Mouse (Mus musculus): ENCODE results near the gene Mcmbp. TPM values are rescaled to one million over a fixed set of nuclear protein-coding genes. Genes with fewer than 3 reads are reported as not detected.
"Not testable (repeated sequence)": the region's sequence is repeated elsewhere in the genome, so short reads cannot be mapped to it uniquely, and the experiment has no call there.

Mcmbp gene
- polyA plus RNA-seq, 1 experiment from 2014 or later, result 62.4 TPM

DNA sequence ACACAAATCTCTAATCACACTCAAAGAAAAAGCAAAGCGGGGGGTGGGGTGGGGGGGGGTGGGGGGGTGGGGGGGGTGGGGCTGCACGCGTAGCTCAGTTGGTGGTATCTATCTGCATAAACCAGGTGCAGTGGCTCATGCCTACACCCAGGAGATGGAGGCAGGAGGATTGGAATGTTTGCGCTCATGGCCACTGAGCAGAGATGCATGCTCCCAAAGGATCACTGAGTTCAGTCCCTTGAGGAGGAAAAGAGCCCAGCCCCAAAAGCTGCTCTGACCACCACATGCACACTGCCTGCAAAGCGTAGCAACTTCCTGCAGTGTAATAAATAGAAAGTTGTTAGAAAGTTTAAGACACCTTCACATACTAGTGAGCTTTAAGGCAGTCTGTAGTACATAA is 12.6 kb downstream of the Mcmbp start:
- no peak overlapping the region for H3K4me3 ChIP-seq (ENCODE audit: low read length)
- H3K9ac ChIP-seq (ENCODE audit: low read length), result no peak overlapping the region
- H3K36me3 ChIP-seq (ENCODE audit: control insufficient read depth, insufficient read depth, low read length), result peaks cover 7% of the 10 kb centered on the region
- ATAC-seq (ENCODE audit: low read depth), result no peak
- no peaks in the 10 kb centered on the region for H3K27me3 ChIP-seq (ENCODE audit: control insufficient read depth, insufficient read depth, low read depth, low read length)
- H3K27ac ChIP-seq (ENCODE audit: low read length), result no peak overlapping the region
- no peaks in the 10 kb centered on the region for H3K9me3 ChIP-seq (ENCODE audit: control insufficient read depth, low read length)
- 68% methylated on average over 5 of the region's 5 CpGs for WGBS
- peaks cover 18% of the 10 kb centered on the region for H3K4me1 ChIP-seq (replicated peaks; ENCODE audit: control insufficient read depth, insufficient read depth, low read length)
- no peak overlapping the region for H3K4me2 ChIP-seq (ENCODE audit: low read depth, low read length)

DNA sequence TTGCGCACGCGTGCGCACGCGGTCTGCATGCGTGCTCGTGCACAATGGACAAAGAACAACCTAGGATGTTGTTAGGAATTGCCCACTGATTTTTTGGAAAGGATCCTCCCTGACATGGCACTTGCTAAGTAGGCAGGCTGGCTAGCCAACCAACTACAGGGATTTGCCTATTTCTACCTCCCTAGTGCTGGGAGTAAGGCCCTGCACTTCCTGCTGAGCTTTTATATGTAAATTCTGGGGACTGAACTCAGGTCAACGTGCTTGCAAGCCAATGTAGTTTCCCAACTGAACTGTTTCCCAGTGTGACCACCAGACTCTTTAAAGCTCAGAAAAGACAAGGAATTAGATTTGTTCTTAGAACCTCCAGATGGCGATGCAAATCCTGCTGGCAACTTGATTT is 13.3 kb downstream of the Mcmbp start:
- Histone ChIP-seq H3K27me3 (ENCODE audit: control insufficient read depth, insufficient read depth, low read depth, low read length) (no peaks in the 10 kb centered on the region), H3K9me3 (ENCODE audit: control insufficient read depth, low read length) (no peaks in the 10 kb centered on the region), H3K9ac (ENCODE audit: low read length) (no peak overlapping the region), H3K36me3 (ENCODE audit: control insufficient read depth, insufficient read depth, low read length) (peaks cover 11% of the 10 kb centered on the region), H3K4me1 (replicated peaks; ENCODE audit: control insufficient read depth, insufficient read depth, low read length) (peaks cover 18% of the 10 kb centered on the region), H3K27ac (ENCODE audit: low read length) (no peak overlapping the region), H3K4me2 (ENCODE audit: low read depth, low read length) (no peak overlapping the region), H3K4me3 (ENCODE audit: low read length) (no peak overlapping the region)
- ATAC-seq (ENCODE audit: low read depth), result no peak
- WGBS, result 81% methylated on average over 10 of the region's 10 CpGs

DNA sequence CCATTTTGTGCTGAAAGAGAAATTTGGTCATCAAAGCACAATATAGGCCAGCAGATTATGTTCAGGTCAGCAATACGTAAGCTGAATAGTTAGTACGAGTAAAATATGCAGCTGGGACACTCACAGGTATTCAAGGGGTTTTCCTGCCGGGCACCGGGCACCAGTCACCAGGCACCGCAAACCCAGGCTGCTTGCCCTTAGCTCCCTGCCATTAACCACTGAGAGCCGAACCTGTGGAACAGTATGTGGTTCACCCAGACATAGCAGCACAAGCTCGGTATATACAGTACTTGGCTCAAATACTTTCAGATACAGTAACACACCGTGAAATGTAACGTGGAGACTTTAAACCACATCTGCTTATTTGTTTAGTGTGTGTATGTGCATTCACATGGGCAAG is 15.1 kb downstream of the Mcmbp start:
- no peaks in the 10 kb centered on the region for H3K27me3 ChIP-seq (ENCODE audit: control insufficient read depth, insufficient read depth, low read depth, low read length)
- H3K4me1 ChIP-seq (replicated peaks; ENCODE audit: control insufficient read depth, insufficient read depth, low read length), result peaks cover 14% of the 10 kb centered on the region
- peak overlapping the region; percentile 43 for H3K27ac ChIP-seq (ENCODE audit: low read length)
- H3K4me2 ChIP-seq (ENCODE audit: low read depth, low read length), result no peak overlapping the region
- ATAC-seq (ENCODE audit: low read depth), result peak; percentile 11; the same call in 1 of the 2 replicates
- peak overlapping the region; percentile 28; the same call in 1 of the 2 replicates for H3K9ac ChIP-seq (ENCODE audit: low read length)
- H3K36me3 ChIP-seq (ENCODE audit: control insufficient read depth, insufficient read depth, low read length), result peaks cover 11% of the 10 kb centered on the region
- WGBS, result 77% methylated on average over 9 of the region's 9 CpGs
- no peak overlapping the region for H3K4me3 ChIP-seq (ENCODE audit: low read length)
- H3K9me3 ChIP-seq (ENCODE audit: control insufficient read depth, low read length), result no peaks in the 10 kb centered on the region

DNA sequence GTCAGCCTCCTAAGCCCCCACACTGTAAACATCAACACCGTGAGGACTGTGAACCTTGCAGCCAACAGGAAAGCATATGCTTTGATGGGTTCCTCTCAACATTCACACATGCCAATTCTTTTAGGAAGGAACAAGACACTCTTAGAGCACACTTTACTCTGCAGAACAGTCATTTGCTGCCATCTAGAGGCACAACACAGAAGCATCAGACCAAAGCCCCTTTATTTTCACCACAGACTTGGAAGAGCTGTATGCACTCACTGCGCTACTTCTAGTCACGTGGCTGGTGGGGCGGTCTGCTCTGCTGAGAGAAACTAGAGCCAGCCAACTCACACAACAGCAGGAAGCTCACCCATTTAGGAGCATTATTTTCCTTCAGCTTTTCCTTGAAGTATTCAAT is 15.5 kb downstream of the Mcmbp start:
- no peaks in the 10 kb centered on the region for H3K9me3 ChIP-seq (ENCODE audit: control insufficient read depth, low read length)
- peaks cover 14% of the 10 kb centered on the region for H3K4me1 ChIP-seq (replicated peaks; ENCODE audit: control insufficient read depth, insufficient read depth, low read length)
- H3K4me2 ChIP-seq (ENCODE audit: low read depth, low read length), result no peak overlapping the region
- ATAC-seq (ENCODE audit: low read depth), result peak; percentile 96
- H3K27me3 ChIP-seq (ENCODE audit: control insufficient read depth, insufficient read depth, low read depth, low read length), result no peaks in the 10 kb centered on the region
- no peak overlapping the region for H3K4me3 ChIP-seq (ENCODE audit: low read length)
- H3K36me3 ChIP-seq (ENCODE audit: control insufficient read depth, insufficient read depth, low read length), result peaks cover 11% of the 10 kb centered on the region
- H3K27ac ChIP-seq (ENCODE audit: low read length), result peak overlapping the region; percentile 43
- WGBS, result 25% methylated on average over 4 of the region's 4 CpGs
- H3K9ac ChIP-seq (ENCODE audit: low read length), result peak overlapping the region; percentile 28; the same call in 1 of the 2 replicates

DNA sequence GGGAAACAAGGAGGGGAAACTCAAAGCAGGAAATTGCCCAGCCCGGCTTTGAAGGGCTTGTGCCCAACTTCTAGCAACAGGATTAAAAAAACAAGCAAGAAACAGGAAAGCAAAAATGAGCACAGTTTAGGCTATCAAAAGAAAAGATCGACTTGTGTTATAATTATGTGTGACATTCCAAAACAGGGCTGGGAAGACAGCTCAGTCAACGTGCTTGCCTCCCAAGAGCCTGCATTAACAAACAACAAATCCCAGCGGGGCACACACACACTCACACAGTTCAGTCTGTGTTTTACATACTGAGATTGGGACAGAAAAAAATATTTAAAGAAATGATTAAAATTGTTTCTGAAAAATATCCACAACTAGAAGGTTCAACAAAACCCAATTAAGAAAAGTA is 22.3 kb downstream of the Mcmbp start:
- Histone ChIP-seq H3K4me1 (replicated peaks; ENCODE audit: control insufficient read depth, insufficient read depth, low read length) (no peaks in the 10 kb centered on the region), H3K36me3 (ENCODE audit: control insufficient read depth, insufficient read depth, low read length) (peaks cover 34% of the 10 kb centered on the region), H3K9me3 (ENCODE audit: control insufficient read depth, low read length) (no peaks in the 10 kb centered on the region), H3K27me3 (ENCODE audit: control insufficient read depth, insufficient read depth, low read depth, low read length) (no peaks in the 10 kb centered on the region), H3K9ac (ENCODE audit: low read length) (no peak overlapping the region), H3K27ac (ENCODE audit: low read length) (peak overlapping the region; percentile 4), H3K4me3 (ENCODE audit: low read length) (no peak overlapping the region), H3K4me2 (ENCODE audit: low read depth, low read length) (no peak overlapping the region)
- ATAC-seq (ENCODE audit: low read depth), result peak; percentile 77
- WGBS, result 37% methylated on average over 4 of the region's 4 CpGs

DNA sequence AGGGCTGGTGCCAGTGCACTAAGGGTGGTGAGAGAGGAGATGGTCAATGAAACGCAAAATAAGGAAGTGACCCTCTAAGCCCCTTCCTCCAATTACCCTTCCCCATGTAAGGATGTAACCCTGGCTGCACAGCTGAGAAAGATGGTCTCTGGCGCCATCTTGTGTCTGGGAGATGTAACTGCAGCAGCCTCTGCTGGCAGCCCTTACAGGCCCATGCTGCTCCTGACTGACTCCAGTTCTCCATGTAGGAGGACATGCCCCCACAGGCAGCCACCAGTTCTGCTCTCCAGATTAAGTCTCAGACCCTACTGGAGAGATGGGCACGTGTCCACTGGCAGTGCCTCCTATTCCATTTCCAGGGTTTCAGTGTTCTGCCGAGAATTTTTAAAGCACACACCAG is 34.6 kb downstream of the Mcmbp start:
- no peak overlapping the region for H3K9ac ChIP-seq (ENCODE audit: low read length)
- 27% methylated on average over 4 of the region's 4 CpGs for WGBS
- H3K27ac ChIP-seq (ENCODE audit: low read length), result no peak overlapping the region
- no peaks in the 10 kb centered on the region for H3K9me3 ChIP-seq (ENCODE audit: control insufficient read depth, low read length)
- ATAC-seq (ENCODE audit: low read depth), result peak; percentile 83
- peaks cover 56% of the 10 kb centered on the region for H3K36me3 ChIP-seq (ENCODE audit: control insufficient read depth, insufficient read depth, low read length)
- no peaks in the 10 kb centered on the region for H3K4me1 ChIP-seq (replicated peaks; ENCODE audit: control insufficient read depth, insufficient read depth, low read length)
- no peak overlapping the region for H3K4me3 ChIP-seq (ENCODE audit: low read length)
- H3K27me3 ChIP-seq (ENCODE audit: control insufficient read depth, insufficient read depth, low read depth, low read length), result no peaks in the 10 kb centered on the region
- no peak overlapping the region for H3K4me2 ChIP-seq (ENCODE audit: low read depth, low read length)

DNA sequence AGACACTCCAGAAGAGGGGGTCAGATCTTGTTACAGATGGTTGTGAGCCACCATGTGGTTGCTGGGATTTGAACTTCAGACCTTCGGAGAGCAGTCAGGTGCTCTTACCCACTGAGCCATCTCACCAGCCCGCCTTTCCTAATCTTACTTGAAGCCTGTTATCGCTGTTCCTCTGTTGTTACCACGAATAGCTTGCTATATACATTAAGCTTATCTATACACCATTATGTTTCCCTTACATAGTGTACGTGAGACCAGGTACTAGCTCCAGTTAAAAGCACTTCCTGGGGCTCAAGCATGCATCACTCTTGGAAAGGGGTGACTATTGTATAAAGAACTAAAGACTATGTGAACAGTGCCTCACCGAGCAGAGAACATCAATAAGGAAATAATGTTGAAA is 40.3 kb downstream of the Mcmbp start:
- H3K9ac ChIP-seq (ENCODE audit: low read length); H3K4me1 ChIP-seq (replicated peaks; ENCODE audit: control insufficient read depth, insufficient read depth, low read length); H3K9me3 ChIP-seq (ENCODE audit: control insufficient read depth, low read length); H3K4me2 ChIP-seq (ENCODE audit: low read depth, low read length); ATAC-seq (ENCODE audit: low read depth); H3K27ac ChIP-seq (ENCODE audit: low read length); H3K4me3 ChIP-seq (ENCODE audit: low read length); H3K27me3 ChIP-seq (ENCODE audit: control insufficient read depth, insufficient read depth, low read depth, low read length): not testable (repeated sequence)
- peaks cover 50% of the 10 kb centered on the region for H3K36me3 ChIP-seq (ENCODE audit: control insufficient read depth, insufficient read depth, low read length)
- whole genome bisulfite sequencing, result 80% methylated on average over 6 of the region's 6 CpGs

DNA sequence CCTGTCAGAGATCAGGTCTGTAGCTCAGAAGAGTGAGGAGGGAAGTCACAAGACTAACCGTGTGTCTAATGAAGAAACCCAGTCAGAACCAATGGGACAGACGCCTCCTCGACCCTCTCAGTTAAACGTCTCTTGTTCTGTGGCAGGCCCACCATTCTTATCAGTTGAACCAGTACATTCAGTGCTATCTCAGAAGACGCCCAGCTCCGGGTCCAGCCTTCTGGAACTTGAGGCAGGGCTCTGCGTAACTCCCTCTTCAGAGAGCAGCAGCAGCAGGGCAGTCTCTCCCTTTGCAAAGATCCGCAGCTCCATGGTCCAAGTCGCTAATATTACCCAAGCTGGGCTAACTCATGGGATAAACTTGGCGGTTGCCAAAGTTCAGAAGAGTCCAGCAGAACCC is 45.4 kb downstream of the Mcmbp start:
- H3K9ac ChIP-seq (ENCODE audit: low read length), result no peak overlapping the region
- H3K27ac ChIP-seq (ENCODE audit: low read length), result no peak overlapping the region
- H3K4me2 ChIP-seq (ENCODE audit: low read depth, low read length), result no peak overlapping the region
- H3K27me3 ChIP-seq (ENCODE audit: control insufficient read depth, insufficient read depth, low read depth, low read length), result no peaks in the 10 kb centered on the region
- WGBS, result 81% methylated on average over 10 of the region's 10 CpGs
- H3K36me3 ChIP-seq (ENCODE audit: control insufficient read depth, insufficient read depth, low read length), result peaks cover 32% of the 10 kb centered on the region
- H3K4me1 ChIP-seq (replicated peaks; ENCODE audit: control insufficient read depth, insufficient read depth, low read length), result no peaks in the 10 kb centered on the region
- no peak overlapping the region for H3K4me3 ChIP-seq (ENCODE audit: low read length)
- no peak for ATAC-seq (ENCODE audit: low read depth)
- H3K9me3 ChIP-seq (ENCODE audit: control insufficient read depth, low read length), result no peaks in the 10 kb centered on the region

DNA sequence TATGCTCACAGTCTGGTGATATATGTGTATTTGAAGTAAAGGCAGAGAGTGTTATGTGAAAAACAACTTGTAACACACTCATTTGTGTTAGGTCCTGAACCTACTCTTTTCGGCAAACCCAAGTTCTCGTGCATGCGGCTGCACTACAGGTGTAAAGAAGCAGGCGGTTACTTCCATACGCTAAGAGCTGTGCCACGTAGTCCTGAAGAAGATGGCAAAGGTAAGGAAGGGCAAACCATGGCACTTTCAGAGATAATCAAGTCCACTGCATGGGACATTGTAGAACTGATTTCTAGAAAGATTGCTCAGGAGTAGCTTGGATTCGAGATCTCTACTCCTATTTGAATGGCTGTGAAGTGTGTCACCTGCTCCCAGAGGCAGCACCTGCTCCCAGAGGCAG is 48.1 kb downstream of the Mcmbp start:
- Histone ChIP-seq H3K27ac (ENCODE audit: low read length) (no peak overlapping the region), H3K36me3 (ENCODE audit: control insufficient read depth, insufficient read depth, low read length) (peaks cover 23% of the 10 kb centered on the region), H3K27me3 (ENCODE audit: control insufficient read depth, insufficient read depth, low read depth, low read length) (no peaks in the 10 kb centered on the region), H3K4me1 (replicated peaks; ENCODE audit: control insufficient read depth, insufficient read depth, low read length) (no peaks in the 10 kb centered on the region), H3K9me3 (ENCODE audit: control insufficient read depth, low read length) (peaks cover 4% of the 10 kb centered on the region), H3K9ac (ENCODE audit: low read length) (no peak overlapping the region), H3K4me3 (ENCODE audit: low read length) (no peak overlapping the region), H3K4me2 (ENCODE audit: low read depth, low read length) (no peak overlapping the region)
- 88% methylated on average over 7 of the region's 7 CpGs for WGBS
- ATAC-seq (ENCODE audit: low read depth), result no peak

DNA sequence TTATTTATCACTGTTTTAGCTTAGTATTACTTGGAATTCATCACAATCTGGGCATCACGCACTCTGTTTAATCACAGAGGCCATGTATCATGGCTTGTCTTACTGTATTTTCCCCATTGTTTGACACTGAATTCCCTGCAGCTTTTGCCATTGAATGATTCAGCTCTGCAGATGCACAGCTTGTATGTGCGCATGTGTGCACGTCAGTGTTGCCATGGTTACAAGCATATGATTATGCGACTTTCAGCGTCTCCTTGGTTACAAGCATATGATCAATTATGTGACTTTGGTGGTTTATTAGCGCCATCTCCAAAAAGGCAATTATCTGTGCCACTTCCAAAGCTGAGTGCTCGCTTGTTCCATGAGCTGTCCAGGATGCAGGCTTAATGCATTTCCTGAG is 49.5 kb downstream of the Mcmbp start:
- ATAC-seq (ENCODE audit: low read depth), result no peak
- Histone ChIP-seq H3K27ac (ENCODE audit: low read length) (no peak overlapping the region), H3K4me1 (replicated peaks; ENCODE audit: control insufficient read depth, insufficient read depth, low read length) (no peaks in the 10 kb centered on the region), H3K36me3 (ENCODE audit: control insufficient read depth, insufficient read depth, low read length) (peaks cover 31% of the 10 kb centered on the region), H3K4me2 (ENCODE audit: low read depth, low read length) (no peak overlapping the region), H3K27me3 (ENCODE audit: control insufficient read depth, insufficient read depth, low read depth, low read length) (no peaks in the 10 kb centered on the region), H3K9me3 (ENCODE audit: control insufficient read depth, low read length) (peaks cover 4% of the 10 kb centered on the region), H3K9ac (ENCODE audit: low read length) (no peak overlapping the region), H3K4me3 (ENCODE audit: low read length) (no peak overlapping the region)
- 68% methylated on average over 7 of the region's 7 CpGs for WGBS
